9 mouse cellular contexts compared by ENCODE assay signal in the genomic region with DNA sequence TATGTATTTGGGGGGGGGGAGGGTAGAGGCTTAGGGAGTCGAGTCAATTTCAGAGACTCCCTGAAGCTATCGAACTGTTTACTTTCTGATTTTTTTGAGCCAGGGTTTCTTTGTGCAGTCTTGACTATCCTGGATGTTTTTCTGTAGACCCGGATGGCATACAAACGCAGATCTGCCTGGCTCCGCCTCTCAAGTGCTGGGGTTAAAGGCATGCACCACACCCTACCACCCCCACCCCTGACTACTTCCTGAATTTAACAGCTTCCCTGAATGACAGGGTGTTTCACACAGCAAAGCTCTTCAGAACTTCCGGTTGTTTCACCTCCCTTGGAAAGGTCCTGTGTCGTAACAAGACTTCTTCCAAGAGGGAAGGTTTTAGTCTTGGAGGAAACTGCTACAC. TPM values are rescaled to one million over a fixed set of nuclear protein-coding genes. Genes with fewer than 3 reads are reported as not detected.
DNase-seq lines count a peak whose midpoint lies in the region; ATAC-seq and TF ChIP-seq lines count a peak whose summit lies in the region.
"Had no signal": no experiment of that assay in that cellular context is flagged by ENCODE, and none has a peak within 500 bp of the region (broad histone marks: within the 10 kb centered on the region; RNA-seq: fewer than 3 reads in every experiment).

No protein-coding gene starts in this region.

- no peaks in the 10 kb centered on the region for H3K9me3 ChIP-seq in intestine, embryonic 16.5 days (ENCODE audit: control insufficient read depth, low read length)
- no peaks in the 10 kb centered on the region for H3K9me3 ChIP-seq in hindbrain, embryonic 12.5 days (replicated peaks)
- H3K9me3 ChIP-seq in midbrain, postnatal 0 days (ENCODE audit: low read length) = no peaks in the 10 kb centered on the region
- H3K9me3 ChIP-seq: hindbrain, embryonic 15.5 days had no signal

- WGBS in intestine, embryonic 16.5 days = 35% methylated on average over 7 of the region's 7 CpGs
- 76% methylated on average over 7 of the region's 7 CpGs for WGBS in hindbrain, embryonic 12.5 days
- 62% methylated on average over 7 of the region's 7 CpGs for WGBS in midbrain, postnatal 0 days

- peak; percentile 4 for DNase-seq in urinary bladder, postnatal 14 days (ENCODE audit: low spot score)
- no peak for DNase-seq in urinary bladder, adult 2 months (ENCODE audit: low spot score)
- no peak for DNase-seq in left cerebral cortex, adult 11 months (ENCODE audit: low spot score)
- DNase-seq in cerebellum, postnatal 14 days = no peak
- no peak for DNase-seq in midbrain, postnatal 0 days (ENCODE audit: low spot score)

- H3K4me1 ChIP-seq in intestine, embryonic 16.5 days (ENCODE audit: control insufficient read depth, insufficient read depth, low read length) = no peaks in the 10 kb centered on the region
- H3K4me1 ChIP-seq in hindbrain, embryonic 12.5 days = no peaks in the 10 kb centered on the region
- no peaks in the 10 kb centered on the region for H3K4me1 ChIP-seq in midbrain, postnatal 0 days (ENCODE audit: insufficient read depth, low read length)
- H3K4me1 ChIP-seq: hindbrain, embryonic 15.5 days had no signal

- TF ChIP-seq CTCF in midbrain, postnatal 0 days (IDR thresholded peaks at IDR 0.05) = no peak

- H3K4me3 ChIP-seq in intestine, embryonic 16.5 days (ENCODE audit: low read length) = no peak overlapping the region
- H3K4me3 ChIP-seq in hindbrain, embryonic 12.5 days = no peak overlapping the region
- H3K4me3 ChIP-seq in midbrain, postnatal 0 days (ENCODE audit: low read depth, low read length) = no peak overlapping the region
- H3K4me3 ChIP-seq: hindbrain, embryonic 15.5 days had no signal

- H3K9ac ChIP-seq in intestine, embryonic 16.5 days (ENCODE audit: low read depth, low read length) = no peak overlapping the region
- no peak overlapping the region for H3K9ac ChIP-seq in hindbrain, embryonic 12.5 days
- no peak overlapping the region for H3K9ac ChIP-seq in midbrain, postnatal 0 days (replicated peaks; ENCODE audit: low read length, poor library complexity, severe bottlenecking)
- H3K9ac ChIP-seq: hindbrain, embryonic 15.5 days had no signal

- H3K27me3 ChIP-seq in intestine, embryonic 16.5 days (replicated peaks; ENCODE audit: control insufficient read depth, insufficient read depth, low read length) = no peaks in the 10 kb centered on the region
- no peaks in the 10 kb centered on the region for H3K27me3 ChIP-seq in hindbrain, embryonic 12.5 days
- no peaks in the 10 kb centered on the region for H3K27me3 ChIP-seq in midbrain, postnatal 0 days (ENCODE audit: insufficient read depth, low read length)
- H3K27me3 ChIP-seq: hindbrain, embryonic 15.5 days had no signal

- no peaks in the 10 kb centered on the region for H3K36me3 ChIP-seq in intestine, embryonic 16.5 days (ENCODE audit: control insufficient read depth, insufficient read depth, low read length)
- H3K36me3 ChIP-seq in hindbrain, embryonic 12.5 days = no peaks in the 10 kb centered on the region
- H3K36me3 ChIP-seq in midbrain, postnatal 0 days (ENCODE audit: insufficient read depth, low read length) = no peaks in the 10 kb centered on the region
- H3K36me3 ChIP-seq: hindbrain, embryonic 15.5 days had no signal

- peak; percentile 85 for ATAC-seq in intestine, embryonic 16.5 days
- ATAC-seq in megakaryocyte progenitor cell, adult 5-6 weeks (replicated peaks; ENCODE audit: poor library complexity) = peak; percentile 100
- ATAC-seq in hindbrain, embryonic 12.5 days (ENCODE audit: low FRiP score) = no peak
- ATAC-seq in midbrain, postnatal 0 days (ENCODE audit: low FRiP score) = no peak

- H3K4me2 ChIP-seq in intestine, embryonic 16.5 days (ENCODE audit: low read depth, low read length) = 0 out of 2 replicates have a peak overlapping the region, but pooled peaks have one; percentile 9
- no peak overlapping the region for H3K4me2 ChIP-seq in hindbrain, embryonic 12.5 days (replicated peaks)
- H3K4me2 ChIP-seq in midbrain, postnatal 0 days (ENCODE audit: low read depth, low read length, poor library complexity, severe bottlenecking) = no peak overlapping the region
- H3K4me2 ChIP-seq: hindbrain, embryonic 15.5 days had no signal

- no peak overlapping the region for H3K27ac ChIP-seq in intestine, embryonic 16.5 days (ENCODE audit: low read length)
- no peak overlapping the region for H3K27ac ChIP-seq in hindbrain, embryonic 12.5 days
- H3K27ac ChIP-seq in midbrain, postnatal 0 days (ENCODE audit: low read depth, low read length) = no peak overlapping the region
- H3K27ac ChIP-seq: hindbrain, embryonic 15.5 days had no signal

RNA-seq across cellular contexts. Expression of a gene that starts 22.2 kb away (rescaled TPM):
- polyA plus RNA-seq in urinary bladder, adult 2 months (2012; rRNA removed) = 18.2 and 18.9 TPM in 2 replicates
- 10.9 and 11.8 TPM in 2 replicates for polyA plus RNA-seq in intestine, embryonic 16.5 days (2015; fragmentation: Nextera tagmentation; extraction: Ambion mirVana)
- 37.2 and 39.8 TPM in 2 replicates for total RNA-seq in megakaryocyte progenitor cell, adult 5-6 weeks (2015)
- 70.0 and 86.7 TPM in 2 replicates for total RNA-seq in megakaryocyte progenitor cell, adult 5-6 weeks (2017)
- 18.7 and 19.7 TPM in 2 replicates for polyA plus RNA-seq in hindbrain, embryonic 12.5 days (2016; fragmentation: Nextera tagmentation; extraction: Ambion mirVana)
- total RNA-seq in midbrain, postnatal 0 days (2014; rRNA removed) = 5.8 and 8.2 TPM in 2 replicates
- 9.0 and 9.4 TPM in 2 replicates for polyA plus RNA-seq in midbrain, postnatal 0 days (2015; fragmentation: Nextera tagmentation; extraction: Ambion mirVana)

RNA-seq across cellular contexts. Expression of a gene that starts 25.7 kb away (rescaled TPM):
- polyA plus RNA-seq in urinary bladder, adult 2 months (2012; rRNA removed) = 38.5 and 39.0 TPM in 2 replicates
- 8.2 and 8.3 TPM in 2 replicates for polyA plus RNA-seq in intestine, embryonic 16.5 days (2015; fragmentation: Nextera tagmentation; extraction: Ambion mirVana)
- total RNA-seq in megakaryocyte progenitor cell, adult 5-6 weeks (2015) = 33.7 and 38.3 TPM in 2 replicates
- 6.2 and 9.2 TPM in 2 replicates for total RNA-seq in megakaryocyte progenitor cell, adult 5-6 weeks (2017)
- 8.0 and 8.3 TPM in 2 replicates for polyA plus RNA-seq in hindbrain, embryonic 12.5 days (2016; fragmentation: Nextera tagmentation; extraction: Ambion mirVana)
- total RNA-seq in midbrain, postnatal 0 days (2014; rRNA removed) = 43.0 and 45.2 TPM in 2 replicates
- 5.0 and 7.2 TPM in 2 replicates for polyA plus RNA-seq in midbrain, postnatal 0 days (2015; fragmentation: Nextera tagmentation; extraction: Ambion mirVana)

Comparison
In these comparisons a context has a peak if more than half of its experiments do, and no peak if none do; other contexts are left out.
1. ATAC-seq: peak in intestine, embryonic 16.5 days (single experiment) and megakaryocyte progenitor cell, adult 5-6 weeks (single experiment); none in hindbrain, embryonic 12.5 days (single experiment) and midbrain, postnatal 0 days (single experiment).